Mouse (Mus musculus) MEL (cell line): Measurements from ENCODE around the gene Mapkap1. TPM values are rescaled to one million over a fixed set of nuclear protein-coding genes. Genes with fewer than 3 reads are reported as not detected.

Source experiments
- DNase-seq: peaks from one replicate; pipeline ENCODE4 v3.0.0; 2011; ENCODE audit warnings: low read depth, low spot score
- H3K27ac ChIP-seq: 2 replicates; pipeline ENCODE4 v1.5.1; 2012; ENCODE audit warnings: low read depth, mild to moderate bottlenecking, control low read depth, low read length, moderate library complexity; ENCODE audit not compliant: control insufficient read depth
- H3K27me3 ChIP-seq, 2 experiments: fragments of 150-350 bp in 1 of 2; sonication (generic) in 1 of 2; 2 replicates each; pipeline ENCODE4 v1.6.1; 2012; ENCODE audit warnings: low read length in 2 of 2, mild to moderate bottlenecking in 2 of 2, improper control_type of control experiment in 1 of 2, moderate library complexity in 1 of 2; ENCODE audit not compliant: insufficient read depth in 2 of 2, control insufficient read depth in 1 of 2
- H3K36me3 ChIP-seq, 2 experiments: 2 replicates each; pipeline ENCODE4 v1.6.1; 2012 to 2014; ENCODE audit warnings: low read length in 2 of 2, improper control_type of control experiment in 1 of 2, inconsistent platforms in 1 of 2, mild to moderate bottlenecking in 1 of 2; ENCODE audit not compliant: insufficient read depth in 2 of 2, control insufficient read depth in 1 of 2
- H3K4me1 ChIP-seq, 2 experiments: fragments of 150-350 bp in 1 of 2; sonication (generic) in 1 of 2; 2 replicates each; pipeline ENCODE4 v1.6.1; 2012; ENCODE audit warnings: low read length in 2 of 2, improper control_type of control experiment in 1 of 2, mild to moderate bottlenecking in 1 of 2; ENCODE audit not compliant: insufficient read depth in 2 of 2, control insufficient read depth in 1 of 2
- H3K4me3 ChIP-seq, 2 experiments: fragments of 150-350 bp in 1 of 2; sonication (generic) in 1 of 2; 2 replicates each; pipeline ENCODE4 v1.5.1; 2012; ENCODE audit warnings: low read depth in 2 of 2, low read length in 2 of 2, mild to moderate bottlenecking in 2 of 2, moderate library complexity in 2 of 2, control low read depth in 1 of 2, improper control_type of control experiment in 1 of 2; ENCODE audit not compliant: control insufficient read depth in 1 of 2, insufficient read depth in 1 of 2
- H3K79me2 ChIP-seq: 2 replicates; pipeline ENCODE4 v1.6.1; 2012; ENCODE audit warnings: mild to moderate bottlenecking, low read length, moderate library complexity; ENCODE audit not compliant: control insufficient read depth, poor library complexity, insufficient read depth
- H3K9ac ChIP-seq: 2 replicates; pipeline ENCODE4 v1.6.1; 2012; ENCODE audit warnings: low read depth, mild to moderate bottlenecking, control low read depth, low read length, moderate library complexity; ENCODE audit not compliant: control insufficient read depth, poor library complexity, severe bottlenecking
- H3K9me3 ChIP-seq: fragments of 150-350 bp; sonication (generic); replicated peaks from 2 replicates; pipeline ENCODE4 v1.6.1; 2012; ENCODE audit warnings: mild to moderate bottlenecking, low read length, improper control_type of control experiment, moderate library complexity; ENCODE audit not compliant: insufficient read depth
- BHLHE40 ChIP-seq: IDR thresholded peaks from 2 replicates; pipeline ENCODE4 v1.6.1; 2012; ENCODE audit warnings: low read depth, mild to moderate bottlenecking, inconsistent platforms, low read length, improper control_type of control experiment, borderline replicate concordance
- CHD2 ChIP-seq: IDR thresholded peaks from 2 replicates; pipeline ENCODE4 v1.6.1; 2011; ENCODE audit warnings: low read length, improper control_type of control experiment
- CTCF ChIP-seq, 3 experiments: IDR thresholded peaks in 2 of 3; conservative IDR thresholded peaks in 1 of 3; 2 replicates each; pipeline ENCODE4 v1.5.1; 2011 to 2012; ENCODE audit warnings: low read length in 3 of 3, low read depth in 2 of 3, mild to moderate bottlenecking in 2 of 3, improper control_type of control experiment in 1 of 3, inconsistent platforms in 1 of 3, mixed read lengths in 1 of 3, moderate library complexity in 1 of 3; ENCODE audit not compliant: control insufficient read depth in 1 of 3, insufficient read depth in 1 of 3, poor library complexity in 1 of 3, severe bottlenecking in 1 of 3
- E2F4 ChIP-seq: IDR thresholded peaks from 2 replicates; pipeline ENCODE4 v1.6.1; 2011; ENCODE audit warnings: low read depth, low read length, improper control_type of control experiment, borderline replicate concordance
- EP300 ChIP-seq, 2 experiments: IDR thresholded peaks; 2 replicates each; pipeline ENCODE4 v1.6.1; 2011; ENCODE audit warnings: improper control_type of control experiment in 2 of 2, low read length in 2 of 2, low read depth in 1 of 2, mild to moderate bottlenecking in 1 of 2
- ETS1 ChIP-seq: IDR thresholded peaks from 2 replicates; pipeline ENCODE4 v1.6.1; 2012; ENCODE audit warnings: low read depth, mild to moderate bottlenecking, inconsistent platforms, low read length, improper control_type of control experiment, moderate library complexity
- GATA1 ChIP-seq: IDR thresholded peaks from 2 replicates; pipeline ENCODE4 v1.6.1; 2011; ENCODE audit warnings: low read depth, low read length, improper control_type of control experiment
- HCFC1 ChIP-seq: IDR thresholded peaks from 2 replicates; pipeline ENCODE4 v1.6.1; 2012; ENCODE audit warnings: low read depth, mild to moderate bottlenecking, inconsistent platforms, low read length, improper control_type of control experiment, moderate library complexity
- KAT2A ChIP-seq: conservative IDR thresholded peaks from 2 replicates; pipeline ENCODE4 v1.6.1; 2012; ENCODE audit warnings: low read depth, low read length, improper control_type of control experiment, inconsistent platforms
- MAX ChIP-seq: IDR thresholded peaks from 2 replicates; pipeline ENCODE4 v1.6.1; 2011; ENCODE audit warnings: low read length, improper control_type of control experiment
- MXI1 ChIP-seq: IDR thresholded peaks from 2 replicates; pipeline ENCODE4 v1.6.1; 2011; ENCODE audit warnings: mild to moderate bottlenecking, low read depth, low read length, improper control_type of control experiment
- MYC ChIP-seq: IDR thresholded peaks from 2 replicates; pipeline ENCODE4 v1.6.1; 2011; ENCODE audit warnings: low read depth, mild to moderate bottlenecking, low read length, improper control_type of control experiment, moderate library complexity
- NRF1 ChIP-seq: IDR thresholded peaks from 2 replicates; pipeline ENCODE4 v1.6.1; 2014; ENCODE audit warnings: low read depth, mild to moderate bottlenecking, inconsistent platforms, low read length, improper control_type of control experiment, moderate library complexity; ENCODE audit not compliant: poor library complexity, insufficient read depth, severe bottlenecking
- POLR2AphosphoS5 ChIP-seq: IDR thresholded peaks from 2 replicates; pipeline ENCODE4 v1.6.1; 2012; ENCODE audit warnings: low read depth, borderline replicate concordance, mild to moderate bottlenecking, inconsistent platforms, low read length, moderate library complexity, mixed read lengths
- RCOR1 ChIP-seq: IDR thresholded peaks from 2 replicates; pipeline ENCODE4 v1.6.1; 2012; ENCODE audit warnings: low read depth, mild to moderate bottlenecking, inconsistent platforms, low read length, improper control_type of control experiment
- TBP ChIP-seq: IDR thresholded peaks from 2 replicates; pipeline ENCODE4 v1.8.0; 2011; ENCODE audit warnings: low read depth, low read length, improper control_type of control experiment
- UBTF ChIP-seq: IDR thresholded peaks from 2 replicates; pipeline ENCODE4 v1.6.1; 2012; ENCODE audit warnings: low read depth, mild to moderate bottlenecking, inconsistent platforms, low read length, improper control_type of control experiment, moderate library complexity, borderline replicate concordance; ENCODE audit not compliant: insufficient read depth
- USF2 ChIP-seq, 2 experiments: IDR thresholded peaks; 2 replicates each; pipeline ENCODE4 v1.6.1; 2011 to 2012; ENCODE audit warnings: improper control_type of control experiment in 2 of 2, low read length in 2 of 2, borderline replicate concordance in 1 of 2, inconsistent platforms in 1 of 2, low read depth in 1 of 2, mild to moderate bottlenecking in 1 of 2; ENCODE audit not compliant: insufficient read depth in 1 of 2
- ZC3H11A ChIP-seq: IDR thresholded peaks from 2 replicates; pipeline ENCODE4 v1.6.1; 2012; ENCODE audit warnings: low read depth, mild to moderate bottlenecking, inconsistent platforms, low read length, improper control_type of control experiment
- ZKSCAN1 ChIP-seq: IDR thresholded peaks from 2 replicates; pipeline ENCODE4 v1.6.1; 2012; ENCODE audit warnings: low read depth, mild to moderate bottlenecking, inconsistent platforms, low read length, improper control_type of control experiment, moderate library complexity
- ZNF384 ChIP-seq: IDR thresholded peaks from 2 replicates; pipeline ENCODE4 v1.6.1; 2012; ENCODE audit warnings: low read depth, mild to moderate bottlenecking, inconsistent platforms, low read length, improper control_type of control experiment
- polyA plus RNA-seq, 2 experiments: library from polyadenylated mRNA; stranded (reverse) in 1 of 2; unstranded in 1 of 2; fragments of >175 nt in 1 of 2; fragments of >200 nt in 1 of 2; gene quantifications; 2 replicates each; pipeline versions ENCODE4 v1.2.1 to v1.2.4; 2012; ENCODE audit warnings: low replicate concordance in 2 of 2, low read depth in 1 of 2; ENCODE audit not compliant: insufficient read length in 2 of 2, insufficient read depth in 1 of 2, missing spikeins in 1 of 2
- total RNA-seq: library from RNA; depleted of rRNA; stranded (reverse); fragments of 300-350 nt; gene quantifications from 2 replicates; pipeline ENCODE4 v1.2.3, GENCODE M21; 2012

Mapkap1 gene
- total and polyA plus RNA-seq, 3 experiments = 42.1 to 52.5 TPM; not detected in 1

GRCm38 (mm10) chr2:34526527-34527371 lies 120.2 kb downstream of the Mapkap1 start:
- TF ChIP-seq ZKSCAN1 (no peak), ETS1 (no peak)
- Histone ChIP-seq H3K79me2 (no peaks in the 10 kb centered on the region), H3K4me3 (no peak overlapping the region), H3K9ac (no peak overlapping the region), H3K36me3 (no peaks in the 10 kb centered on the region), H3K9me3 (no peaks in the 10 kb centered on the region), H3K27ac (no peak overlapping the region), H3K4me1 (no peaks in the 10 kb centered on the region), H3K27me3 (no peaks in the 10 kb centered on the region)
- DNase-seq = no peak

GRCm38 (mm10) chr2:34528491-34528890 lies 121.9 kb downstream of the Mapkap1 start:
- TF ChIP-seq UBTF = no peak
- TF ChIP-seq USF2 (IDR thresholded peaks at IDR 0.05; ENCODE audit: borderline replicate concordance in 1 of 2, insufficient read depth in 1 of 2, low read depth in 1 of 2, low read length in 2 of 2) = no peak
- TF ChIP-seq MAX = no peak
- TF ChIP-seq ZC3H11A = no peak
- TF ChIP-seq E2F4 = no peak
- TF ChIP-seq MXI1 = no peak
- TF ChIP-seq ZKSCAN1 = no peak
- TF ChIP-seq CHD2 = no peak
- TF ChIP-seq GATA1 = no peak
- no peak for TF ChIP-seq CTCF (IDR thresholded peaks at IDR 0.05 in 2 of 3, conservative IDR thresholded peaks at IDR 0.05 in 1 of 3; ENCODE audit: control insufficient read depth in 1 of 3, insufficient read depth in 1 of 3, low read depth in 2 of 3, low read length in 3 of 3, poor library complexity in 1 of 3, severe bottlenecking in 1 of 3)
- TF ChIP-seq HCFC1 = no peak
- TF ChIP-seq BHLHE40 = no peak
- TF ChIP-seq NRF1 = no peak
- TF ChIP-seq MYC = no peak
- no peak for TF ChIP-seq POLR2AphosphoS5
- no peak for TF ChIP-seq TBP
- TF ChIP-seq EP300 (IDR thresholded peaks at IDR 0.05; ENCODE audit: low read depth in 1 of 2, low read length in 2 of 2) = no peak
- no peak for TF ChIP-seq RCOR1
- no peak for TF ChIP-seq KAT2A
- TF ChIP-seq ZNF384 = no peak
- no peak overlapping the region for H3K27ac ChIP-seq
- DNase-seq = no peak
- no peak overlapping the region for H3K4me3 ChIP-seq
- no peaks in the 10 kb centered on the region for H3K9me3 ChIP-seq
- H3K9ac ChIP-seq = no peak overlapping the region
- H3K79me2 ChIP-seq = no peaks in the 10 kb centered on the region
- H3K36me3 ChIP-seq = no peaks in the 10 kb centered on the region
- H3K4me1 ChIP-seq = no peaks in the 10 kb centered on the region
- no peaks in the 10 kb centered on the region for H3K27me3 ChIP-seq
